Mouse (Mus musculus): Measurements from ENCODE around the gene Irx3. TPM values are rescaled to one million over a fixed set of nuclear protein-coding genes. Genes with fewer than 3 reads are reported as not detected.

Gene Irx3
- total and polyA plus RNA-seq, 3 experiments: 2.0 TPM; not detected in 2

DNA sequence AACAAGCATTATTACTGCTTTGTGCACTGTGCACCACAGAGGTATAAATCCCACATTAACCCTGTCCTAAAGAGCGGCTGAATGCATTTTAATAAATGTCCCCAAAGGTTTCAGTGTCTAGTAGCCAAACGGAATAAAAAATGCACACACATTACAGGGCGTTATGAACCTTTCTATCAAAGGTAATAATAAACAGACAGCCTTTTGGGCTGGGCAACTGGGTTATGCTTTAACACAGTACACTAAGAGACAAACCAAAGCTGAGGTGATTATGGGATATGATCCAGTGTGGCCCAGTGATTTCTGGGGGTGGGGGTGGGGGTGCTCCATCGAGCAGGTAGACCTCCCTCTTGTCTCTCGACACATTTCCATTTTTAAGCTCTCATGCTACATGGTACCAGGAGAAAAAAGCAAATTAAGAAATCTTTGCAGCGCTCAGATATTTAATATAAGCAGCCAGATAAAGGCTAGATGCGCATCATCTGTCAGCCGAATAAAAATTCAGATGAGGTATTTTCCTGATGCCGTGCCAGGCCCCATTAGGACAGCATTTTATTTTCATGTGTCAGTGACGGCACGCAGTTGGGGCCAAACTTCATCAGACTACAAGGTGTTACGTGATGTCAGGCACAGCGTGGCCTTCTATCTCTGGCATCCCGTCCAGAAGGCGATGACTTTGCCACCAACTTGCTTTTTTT lies 51.6 kb downstream of the Irx3 start:
- no peak for ATAC-seq (ENCODE audit: extremely low read depth, insufficient number of reproducible peaks, low FRiP score, poor library complexity, severe bottlenecking)
- no peak for DNase-seq (ENCODE audit: low spot score)
- TF ChIP-seq POLR2AphosphoS5 (IDR thresholded peaks at IDR 0.05; ENCODE audit: insufficient replicate concordance, low read depth, low read length): no peak
- no peak for TF ChIP-seq TAL1 (conservative IDR thresholded peaks at IDR 0.05; ENCODE audit: low read depth, low read length)
- no peak for TF ChIP-seq GATA2 (IDR thresholded peaks at IDR 0.05; ENCODE audit: borderline replicate concordance, low read depth, low read length)
- no peak for TF ChIP-seq GATA1 (IDR thresholded peaks at IDR 0.05; ENCODE audit: borderline replicate concordance, low read length)
- TF ChIP-seq CTCF (IDR thresholded peaks at IDR 0.05; ENCODE audit: low read depth, low read length): no peak

DNA sequence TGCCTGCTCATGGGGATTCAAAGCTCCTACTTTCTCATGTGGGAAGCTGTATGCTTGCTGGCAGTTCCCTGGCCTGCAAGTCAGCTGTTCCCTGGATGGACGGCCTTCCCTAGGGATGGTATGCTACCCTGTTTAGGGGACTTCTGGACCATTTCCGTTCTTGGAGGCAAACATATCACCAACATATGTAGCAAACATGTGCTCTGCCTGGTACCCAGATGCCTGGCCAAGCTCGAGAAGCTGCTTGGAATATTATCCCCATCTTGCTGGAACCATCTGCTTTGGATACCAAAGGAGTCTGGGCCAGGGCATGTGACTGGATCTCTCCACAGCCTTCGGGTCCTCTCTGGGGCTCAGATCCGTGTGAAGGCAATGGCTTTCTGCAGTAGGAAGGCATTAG lies 52.5 kb downstream of the Irx3 start:
- DNase-seq (ENCODE audit: low spot score) (no peak), ATAC-seq (ENCODE audit: extremely low read depth, insufficient number of reproducible peaks, low FRiP score, poor library complexity, severe bottlenecking) (no peak)
- H3K27me3 ChIP-seq (ENCODE audit: insufficient read depth, low read length): no peaks in the 10 kb centered on the region
- H3K4me1 ChIP-seq (ENCODE audit: insufficient read depth, low read depth, low read length): no peaks in the 10 kb centered on the region
- TF ChIP-seq POLR2AphosphoS5 (IDR thresholded peaks at IDR 0.05; ENCODE audit: insufficient replicate concordance, low read depth, low read length): no peak
- H3K36me3 ChIP-seq (replicated peaks): no peaks in the 10 kb centered on the region
- peaks cover 65% of the 10 kb centered on the region for H3K9me3 ChIP-seq (replicated peaks)
- H3K4me3 ChIP-seq (ENCODE audit: low read depth, low read length): no peak overlapping the region

More for the DNA sequence above, 51.6 kb downstream of the Irx3 start:
- H3K27me3 ChIP-seq (ENCODE audit: insufficient read depth, low read length): no peaks in the 10 kb centered on the region
- H3K9me3 ChIP-seq (replicated peaks): peaks cover 65% of the 10 kb centered on the region
- H3K36me3 ChIP-seq (replicated peaks): no peaks in the 10 kb centered on the region
- H3K4me3 ChIP-seq (ENCODE audit: low read depth, low read length): no peak overlapping the region
- no peaks in the 10 kb centered on the region for H3K4me1 ChIP-seq (ENCODE audit: insufficient read depth, low read depth, low read length)

Data from G1E (cell line).